Mouse (Mus musculus) ES-Bruce4 (cell line): ENCODE measurements around the gene Ggta1. TPM values are rescaled to one million over a fixed set of nuclear protein-coding genes. Genes with fewer than 3 reads are reported as not detected.

Source experiments
- H3K27ac ChIP-seq: 2 replicates; pipeline ENCODE4 v1.5.1; 2012; ENCODE audit warnings: low read length, inconsistent platforms; ENCODE audit not compliant: insufficient read depth
- H3K27me3 ChIP-seq: 2 replicates; pipeline ENCODE4 v1.6.1; 2012; ENCODE audit warnings: mild to moderate bottlenecking, low read length, inconsistent platforms; ENCODE audit not compliant: control insufficient read depth, poor library complexity, insufficient read depth, severe bottlenecking
- H3K36me3 ChIP-seq: 2 replicates; pipeline ENCODE4 v1.6.1; 2012; ENCODE audit warnings: inconsistent platforms, mild to moderate bottlenecking, low read length, moderate library complexity; ENCODE audit not compliant: control insufficient read depth, poor library complexity, insufficient read depth, severe bottlenecking
- H3K4me1 ChIP-seq: one replicate; pipeline ENCODE4 v1.8.1; 2011; ENCODE audit warnings: low read length; ENCODE audit not compliant: control insufficient read depth, insufficient read depth
- H3K4me3 ChIP-seq: 2 replicates; pipeline ENCODE4 v1.5.1; 2011; ENCODE audit warnings: low read depth, mild to moderate bottlenecking, low read length
- H3K9ac ChIP-seq: 2 replicates; pipeline ENCODE4 v1.6.1; 2012; ENCODE audit warnings: low read depth, mild to moderate bottlenecking, inconsistent platforms; ENCODE audit not compliant: poor library complexity, severe bottlenecking
- H3K9me3 ChIP-seq: replicated peaks from 2 replicates; pipeline ENCODE4 v1.6.1; 2012; ENCODE audit warnings: mild to moderate bottlenecking, low read length, inconsistent platforms; ENCODE audit not compliant: control insufficient read depth, poor library complexity, insufficient read depth, severe bottlenecking
- CTCF ChIP-seq: IDR thresholded peaks from one replicate; pipeline ENCODE4 v1.8.1; 2011; ENCODE audit warnings: low read depth, low read length
- EP300 ChIP-seq: IDR thresholded peaks from 2 replicates; pipeline ENCODE4 v1.6.1; 2011; ENCODE audit warnings: low read depth, low read length; ENCODE audit not compliant: insufficient read depth
- POLR2A ChIP-seq: IDR thresholded peaks from one replicate; pipeline ENCODE4 v1.8.1; 2011; ENCODE audit warnings: low read length; ENCODE audit not compliant: insufficient read depth
- polyA plus RNA-seq: library from polyadenylated mRNA; stranded (reverse); fragments of >200 nt; gene quantifications from 2 replicates; pipeline ENCODE4 v1.2.4, GENCODE M21; 2011; ENCODE audit warnings: low read depth; ENCODE audit not compliant: missing spikeins, insufficient read depth, insufficient read length

The Ggta1 gene
- 45.2 and 52.5 TPM in 2 replicates for polyA plus RNA-seq

DNA sequence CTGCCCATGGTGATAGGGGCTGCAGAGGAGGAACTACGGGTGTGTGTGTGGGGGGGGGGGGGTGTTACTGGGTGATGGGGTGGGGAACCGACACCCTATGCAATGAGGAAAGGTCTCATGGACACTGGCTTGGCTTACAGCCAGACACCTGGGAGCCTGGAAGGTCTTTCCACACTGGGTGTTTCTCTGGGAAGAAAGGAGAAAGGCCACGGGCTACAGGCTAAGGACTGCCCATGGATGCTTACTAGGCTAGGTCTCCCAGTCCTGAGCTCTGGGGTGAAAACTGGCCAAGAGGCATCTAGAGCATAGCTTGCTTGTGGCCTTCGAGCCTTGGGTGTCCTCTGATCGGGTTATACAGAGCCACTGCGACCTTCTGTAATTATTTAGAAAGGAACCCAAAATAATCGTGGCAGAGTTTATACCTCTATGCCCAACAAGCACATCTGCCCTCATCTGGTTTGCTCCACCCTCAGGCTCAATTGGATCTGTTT, at the start of gene Ggta1:
Gene Ggta1, minus strand, starts transcription at position 441 of the 491 bp plus-strand sequence.
- no peaks in the 10 kb centered on the region for H3K9me3 ChIP-seq

DNA sequence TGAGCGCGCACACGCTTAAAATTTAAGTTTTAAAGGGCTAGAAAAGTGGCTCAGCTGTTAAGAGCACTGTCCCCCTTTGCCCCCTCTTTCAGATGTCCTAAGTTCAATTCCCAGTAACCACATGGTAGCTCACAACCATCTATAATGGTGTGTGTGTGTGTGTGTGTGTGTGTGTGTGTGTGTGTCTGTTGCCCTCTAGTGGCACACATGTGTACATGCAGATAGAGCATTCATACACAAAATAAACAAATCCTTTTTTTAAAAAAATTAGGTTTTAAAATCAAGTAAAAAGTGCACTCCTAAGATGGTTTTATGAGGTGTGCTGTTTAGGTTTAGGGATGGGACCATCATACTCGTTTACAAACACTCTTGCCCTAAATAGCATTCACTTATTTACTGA, 49.2 kb upstream of the Ggta1 start:
- Histone ChIP-seq H3K9me3 (0 out of 2 replicates have a peak, but pooled peaks cover under 1% of the 10 kb centered on the region), H3K4me1 (peaks cover 3% of the 10 kb centered on the region), H3K27ac (no peak overlapping the region), H3K9ac (no peak overlapping the region), H3K27me3 (no peaks in the 10 kb centered on the region), H3K36me3 (no peaks in the 10 kb centered on the region), H3K4me3 (no peak overlapping the region)
- TF ChIP-seq EP300: no peak
- no peak for TF ChIP-seq CTCF
- TF ChIP-seq POLR2A: no peak

More for the DNA sequence above, at the start of gene Ggta1:
- peaks cover 5% of the 10 kb centered on the region for H3K4me1 ChIP-seq
- H3K27ac ChIP-seq: peak within 1 kb of the TSS; percentile 84
- TF ChIP-seq CTCF (no peak), POLR2A (no peak), EP300 (no peak)
- no peaks in the 10 kb centered on the region for H3K36me3 ChIP-seq
- peak within 1 kb of the TSS; percentile 83 for H3K4me3 ChIP-seq
- peak within 1 kb of the TSS; percentile 88 for H3K9ac ChIP-seq
- H3K27me3 ChIP-seq: no peaks in the 10 kb centered on the region

DNA sequence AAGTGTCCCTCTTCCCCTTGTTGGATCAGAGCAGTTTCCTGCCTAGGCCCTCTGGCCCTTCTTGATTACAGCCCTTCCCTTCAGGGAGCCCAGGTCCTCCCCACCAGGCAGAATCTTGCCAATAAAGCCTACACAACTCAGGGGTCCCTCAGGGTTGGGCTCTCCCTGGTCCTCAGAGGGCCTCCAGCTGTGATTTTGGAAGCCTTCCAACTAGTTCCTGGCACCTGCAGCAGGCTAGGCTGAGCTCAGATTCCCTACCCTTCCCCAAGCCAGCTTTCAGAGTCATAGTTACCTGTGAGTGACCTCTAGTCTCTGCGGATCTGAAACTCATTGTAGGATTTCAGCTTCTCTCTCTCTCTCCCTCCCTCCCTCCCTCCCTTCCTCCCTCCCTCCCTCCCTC, 47.9 kb upstream of the Ggta1 start:
- no peak overlapping the region for H3K4me3 ChIP-seq
- TF ChIP-seq EP300 (no peak), CTCF (no peak), POLR2A (no peak)
- no peaks in the 10 kb centered on the region for H3K9me3 ChIP-seq
- H3K4me1 ChIP-seq: peaks cover 6% of the 10 kb centered on the region
- no peaks in the 10 kb centered on the region for H3K27me3 ChIP-seq
- no peak overlapping the region for H3K9ac ChIP-seq
- H3K36me3 ChIP-seq: no peaks in the 10 kb centered on the region
- peak overlapping the region; percentile 79 for H3K27ac ChIP-seq

DNA sequence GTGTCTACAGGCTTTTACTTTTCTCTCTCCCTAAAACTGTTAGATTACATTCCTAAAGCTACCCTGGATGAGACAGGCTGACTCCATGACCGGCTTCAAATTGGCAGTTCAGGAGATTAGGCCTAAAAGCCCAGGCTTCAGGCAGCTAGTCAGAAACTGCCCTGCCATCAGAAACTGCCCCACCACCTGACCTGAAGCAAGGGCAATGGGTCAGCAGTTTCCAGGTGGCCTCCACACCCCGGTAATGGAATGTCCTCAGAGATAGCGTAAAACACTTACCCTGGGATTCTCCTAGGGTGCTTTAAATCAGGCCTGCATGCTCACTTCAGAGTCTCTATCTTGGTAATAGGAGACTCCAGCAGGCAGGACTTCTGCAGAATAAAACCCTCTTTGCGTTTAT, 46.9 kb upstream of the Ggta1 start:
- Histone ChIP-seq H3K4me1 (peaks cover 6% of the 10 kb centered on the region), H3K27ac (peak overlapping the region; percentile 62), H3K36me3 (no peaks in the 10 kb centered on the region), H3K27me3 (no peaks in the 10 kb centered on the region), H3K9ac (no peak overlapping the region), H3K9me3 (no peaks in the 10 kb centered on the region), H3K4me3 (no peak overlapping the region)
- no peak for TF ChIP-seq EP300
- TF ChIP-seq POLR2A: no peak
- no peak for TF ChIP-seq CTCF

DNA sequence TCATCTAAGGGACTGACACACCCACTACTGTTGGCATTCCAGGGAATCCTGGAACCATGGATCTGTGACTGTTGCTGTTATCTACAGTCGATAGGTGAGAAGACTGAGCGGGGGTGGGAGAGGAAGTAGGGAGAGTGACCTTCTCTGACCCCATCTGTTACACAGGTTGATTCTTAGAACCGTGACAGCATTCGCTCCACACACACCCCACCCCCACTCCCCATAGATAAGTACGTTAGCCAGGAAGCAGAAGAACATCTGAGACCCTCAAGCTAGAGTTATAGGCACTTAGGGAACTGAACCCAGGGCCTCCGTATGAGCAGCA, 46.3 kb upstream of the Ggta1 start:
- peak overlapping the region; percentile 62 for H3K27ac ChIP-seq
- H3K27me3 ChIP-seq: no peaks in the 10 kb centered on the region
- no peaks in the 10 kb centered on the region for H3K9me3 ChIP-seq
- peak; percentile 70 for TF ChIP-seq EP300
- no peak for TF ChIP-seq POLR2A
- H3K4me3 ChIP-seq: no peak overlapping the region
- no peaks in the 10 kb centered on the region for H3K36me3 ChIP-seq
- peaks cover 6% of the 10 kb centered on the region for H3K4me1 ChIP-seq
- H3K9ac ChIP-seq: no peak overlapping the region

DNA sequence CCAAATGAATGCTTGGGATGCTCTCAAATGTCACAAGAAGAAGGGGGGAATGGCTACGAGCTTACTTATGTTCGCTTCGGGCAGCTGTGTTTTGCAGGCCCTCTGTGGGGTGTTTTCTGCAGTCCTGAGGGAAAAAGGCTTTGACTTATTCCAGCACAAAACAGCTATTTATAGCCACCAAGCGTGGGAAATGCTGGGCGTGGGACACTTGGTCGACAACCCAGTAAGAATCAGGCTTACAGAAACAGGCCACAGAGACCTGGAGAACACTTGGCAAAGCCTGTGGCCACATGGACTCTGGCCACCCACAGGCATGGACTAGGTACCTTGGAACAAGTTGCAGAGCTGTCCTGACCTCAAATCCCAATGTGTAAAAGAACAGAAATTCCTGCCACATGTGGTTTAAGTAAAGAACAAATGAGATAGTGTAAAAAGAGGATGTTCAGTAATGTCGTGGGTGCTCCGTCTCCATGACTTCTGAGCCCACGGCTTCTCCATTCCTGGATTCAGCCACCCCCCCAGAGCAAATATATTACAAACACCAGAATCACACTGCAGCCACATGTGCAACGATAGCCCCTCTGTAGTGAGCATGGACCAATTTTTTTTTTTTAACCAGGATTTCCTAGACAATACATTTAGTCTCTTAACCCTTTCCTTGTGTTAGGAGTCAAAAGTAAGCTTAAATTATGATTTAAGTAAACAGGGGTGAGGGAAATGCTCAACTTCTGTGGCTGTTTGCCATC, 45.7 kb upstream of the Ggta1 start:
- peaks cover 6% of the 10 kb centered on the region for H3K4me1 ChIP-seq
- no peak overlapping the region for H3K4me3 ChIP-seq
- H3K36me3 ChIP-seq: no peaks in the 10 kb centered on the region
- TF ChIP-seq POLR2A (no peak), CTCF (no peak), EP300 (no peak)
- H3K27me3 ChIP-seq: no peaks in the 10 kb centered on the region
- peak overlapping the region; percentile 1; the same call in 1 of the 2 replicates for H3K27ac ChIP-seq
- no peak overlapping the region for H3K9ac ChIP-seq
- no peaks in the 10 kb centered on the region for H3K9me3 ChIP-seq
